In the genomic region with DNA sequence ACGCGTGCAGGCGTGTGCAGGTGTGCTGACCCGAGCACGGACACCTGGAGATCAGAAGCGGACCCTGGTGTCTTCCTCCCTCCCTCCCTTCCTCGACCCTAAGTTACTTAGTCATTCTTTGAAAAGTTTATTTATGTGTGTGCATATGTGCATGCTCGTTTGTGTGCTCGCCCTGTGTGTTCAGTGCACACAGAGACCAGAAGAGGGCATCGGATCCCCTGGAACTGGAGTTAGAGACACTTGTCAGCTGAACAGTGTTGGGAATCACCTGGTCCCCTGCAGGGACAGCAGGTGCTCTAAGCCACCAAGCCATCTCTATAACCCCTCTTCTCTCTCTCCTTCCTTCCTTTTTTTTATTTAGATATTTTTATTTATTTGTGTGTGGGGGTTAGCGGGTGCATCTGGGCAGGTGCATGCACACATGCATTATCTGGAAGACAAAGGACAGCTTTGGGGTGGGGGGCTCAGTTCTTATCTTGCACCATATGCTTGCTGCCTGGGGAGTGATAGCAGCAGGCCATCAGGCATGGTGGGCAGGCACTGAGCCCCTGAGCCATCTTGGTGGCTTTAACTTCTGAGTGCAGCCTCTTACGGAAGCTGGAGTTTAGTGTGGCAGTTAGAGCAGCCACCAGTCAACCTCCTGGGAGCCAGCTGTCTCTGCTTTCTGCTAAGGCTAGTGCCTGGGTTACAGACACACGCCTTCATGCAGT, we compare ENCODE assay signal across 20 mouse cellular contexts. TPM values are rescaled to one million over a fixed set of nuclear protein-coding genes. Genes with fewer than 3 reads are reported as not detected.
A peak's percentile ranks its signal among the peaks of the same experiment; 100 is the strongest.
DNase-seq lines count a peak whose midpoint lies in the region; ATAC-seq and TF ChIP-seq lines count a peak whose summit lies in the region.
"Had no signal": no experiment of that assay in that cellular context is flagged by ENCODE, and none has a peak within 500 bp of the region (broad histone marks: within the 10 kb centered on the region; RNA-seq: fewer than 3 reads in every experiment).

No protein-coding gene starts in this region.

- no peaks in the 10 kb centered on the region for H3K36me3 ChIP-seq in hindbrain, postnatal 0 days (ENCODE audit: insufficient read depth, low read length)
- H3K36me3 ChIP-seq in hindbrain, embryonic 11.5 days (ENCODE audit: control insufficient read depth, insufficient read depth, low read length): no peaks in the 10 kb centered on the region
- H3K36me3 ChIP-seq in lung, postnatal 0 days (ENCODE audit: insufficient read depth, low read length): no peaks in the 10 kb centered on the region
- H3K36me3 ChIP-seq in stomach, postnatal 0 days (ENCODE audit: control insufficient read depth, insufficient read depth, low read length): no peaks in the 10 kb centered on the region
- H3K36me3 ChIP-seq: limb, embryonic 13.5 days; midbrain, embryonic 12.5 days had no signal

- no peak for TF ChIP-seq POLR2A in lung, adult 2 months (IDR thresholded peaks at IDR 0.05; ENCODE audit: borderline replicate concordance, extremely low read depth, low read depth, low read length)
- TF ChIP-seq POLR2A in brain, embryonic 14.5 days (IDR thresholded peaks at IDR 0.05; ENCODE audit: borderline replicate concordance, extremely low read depth, insufficient read depth, insufficient read length, poor library complexity, severe bottlenecking): no peak

- no peak overlapping the region for H3K4me2 ChIP-seq in hindbrain, postnatal 0 days (ENCODE audit: low read depth, low read length)
- no peak overlapping the region for H3K4me2 ChIP-seq in hindbrain, embryonic 11.5 days (replicated peaks; ENCODE audit: low read depth, low read length)
- H3K4me2 ChIP-seq in lung, postnatal 0 days (replicated peaks; ENCODE audit: low read depth, low read length): no peak overlapping the region
- H3K4me2 ChIP-seq in stomach, postnatal 0 days (replicated peaks; ENCODE audit: low read depth): no peak overlapping the region

- 71% methylated on average over 13 of the region's 13 CpGs for WGBS in hindbrain, postnatal 0 days
- WGBS in hindbrain, embryonic 11.5 days: 67% methylated on average over 13 of the region's 13 CpGs
- 85% methylated on average over 13 of the region's 13 CpGs for WGBS in lung, postnatal 0 days
- 87% methylated on average over 13 of the region's 13 CpGs for WGBS in lung, adult 2 months
- 79% methylated on average over 13 of the region's 13 CpGs for WGBS in stomach, postnatal 0 days

- DNase-seq in hindbrain, postnatal 0 days (ENCODE audit: low spot score): peak; percentile 39
- DNase-seq in hindbrain, embryonic 11.5 days (ENCODE audit: low spot score): no peak
- no peak for DNase-seq in lung, postnatal 0 days (ENCODE audit: low spot score)
- DNase-seq in lung, adult 2 months: no peak
- DNase-seq in brain, embryonic 14.5 days (ENCODE audit: low read depth): no peak
- no peak for DNase-seq in stomach, postnatal 0 days (ENCODE audit: low spot score)
- no peak for DNase-seq in embryo, embryonic 10 days (ENCODE audit: low spot score)
- DNase-seq in thymus, postnatal 0 days (ENCODE audit: low spot score): no peak
- DNase-seq: adrenal gland, adult 2 months; embryo, embryonic 11 days; heart, adult 11 months; heart, postnatal 4 days; kidney, adult 18-20 months; kidney, postnatal 10 days; lung, embryonic 14.5 days; lung, postnatal 4 days; thymus, postnatal 36 days had no signal

- no peak for TF ChIP-seq EP300 in lung, postnatal 0 days (IDR thresholded peaks at IDR 0.05)
- no peak for TF ChIP-seq EP300 in stomach, postnatal 0 days (optimal IDR thresholded peaks at IDR 0.05)

- no peak overlapping the region for H3K27ac ChIP-seq in hindbrain, postnatal 0 days
- H3K27ac ChIP-seq in hindbrain, embryonic 11.5 days (ENCODE audit: low read depth, low read length): no peak overlapping the region
- H3K27ac ChIP-seq in lung, postnatal 0 days (ENCODE audit: low read length): no peak overlapping the region
- H3K27ac ChIP-seq in stomach, postnatal 0 days (replicated peaks): no peak overlapping the region
- H3K27ac ChIP-seq: limb, embryonic 13.5 days; midbrain, embryonic 12.5 days had no signal

- no peaks in the 10 kb centered on the region for H3K27me3 ChIP-seq in hindbrain, postnatal 0 days (ENCODE audit: insufficient read depth, low read length)
- H3K27me3 ChIP-seq in hindbrain, embryonic 11.5 days (ENCODE audit: control insufficient read depth, insufficient read depth, low read length): peaks cover 10% of the 10 kb centered on the region
- no peaks in the 10 kb centered on the region for H3K27me3 ChIP-seq in lung, postnatal 0 days (replicated peaks; ENCODE audit: insufficient read depth, low read length)
- H3K27me3 ChIP-seq in stomach, postnatal 0 days (ENCODE audit: control insufficient read depth, insufficient read depth, low read length): no peaks in the 10 kb centered on the region

- TF ChIP-seq CTCF in hindbrain, postnatal 0 days (IDR thresholded peaks at IDR 0.05; ENCODE audit: low read depth): peak; percentile 53
- TF ChIP-seq CTCF in lung, postnatal 0 days (IDR thresholded peaks at IDR 0.05): peak; percentile 16
- no peak for TF ChIP-seq CTCF in lung, adult 2 months (IDR thresholded peaks at IDR 0.05; ENCODE audit: insufficient read depth, low read length)
- peak; percentile 39; the same call in 1 of the 2 replicates for TF ChIP-seq CTCF in brain, embryonic 14.5 days (IDR thresholded peaks at IDR 0.05; ENCODE audit: borderline replicate concordance, extremely low read depth, insufficient read depth, insufficient read length)
- TF ChIP-seq CTCF in stomach, postnatal 0 days (IDR thresholded peaks at IDR 0.05; ENCODE audit: low read depth): peak; percentile 38; the same call in 1 of the 2 replicates

- ATAC-seq in hindbrain, postnatal 0 days: no peak
- ATAC-seq in hindbrain, embryonic 11.5 days (ENCODE audit: low FRiP score): no peak
- ATAC-seq in lung, postnatal 0 days: no peak
- no peak for ATAC-seq in stomach, postnatal 0 days (ENCODE audit: low FRiP score, low TSS enrichment)
- ATAC-seq: hindbrain, embryonic 16.5 days had no signal

- no peak overlapping the region for H3K4me3 ChIP-seq in hindbrain, postnatal 0 days (ENCODE audit: low read length)
- H3K4me3 ChIP-seq in hindbrain, embryonic 11.5 days (ENCODE audit: low read depth, low read length): no peak overlapping the region
- H3K4me3 ChIP-seq in lung, postnatal 0 days (ENCODE audit: low read depth, low read length): no peak overlapping the region
- H3K4me3 ChIP-seq in lung, adult 2 months (replicated peaks; ENCODE audit: extremely low read depth, low read depth, low read length): no peak overlapping the region
- H3K4me3 ChIP-seq in stomach, postnatal 0 days (ENCODE audit: low read depth, low read length): no peak overlapping the region

- no peak overlapping the region for H3K9ac ChIP-seq in hindbrain, postnatal 0 days (replicated peaks; ENCODE audit: low read length)
- H3K9ac ChIP-seq in hindbrain, embryonic 11.5 days (ENCODE audit: low read depth, low read length): no peak overlapping the region
- H3K9ac ChIP-seq in lung, postnatal 0 days (replicated peaks; ENCODE audit: low read depth): no peak overlapping the region
- no peak overlapping the region for H3K9ac ChIP-seq in stomach, postnatal 0 days (ENCODE audit: low read length)
- H3K9ac ChIP-seq: midbrain, embryonic 12.5 days had no signal

- H3K9me3 ChIP-seq in hindbrain, postnatal 0 days (ENCODE audit: low read length): no peaks in the 10 kb centered on the region
- no peaks in the 10 kb centered on the region for H3K9me3 ChIP-seq in hindbrain, embryonic 11.5 days (ENCODE audit: control insufficient read depth, low read length)
- no peaks in the 10 kb centered on the region for H3K9me3 ChIP-seq in lung, postnatal 0 days (ENCODE audit: low read length)
- no peaks in the 10 kb centered on the region for H3K9me3 ChIP-seq in stomach, postnatal 0 days (ENCODE audit: control insufficient read depth, low read length)
- H3K9me3 ChIP-seq: limb, embryonic 13.5 days; midbrain, embryonic 12.5 days had no signal

- H3K4me1 ChIP-seq in hindbrain, postnatal 0 days (ENCODE audit: insufficient read depth, low read length): 0 out of 2 replicates have a peak, but pooled peaks cover 4% of the 10 kb centered on the region
- H3K4me1 ChIP-seq in hindbrain, embryonic 11.5 days (replicated peaks; ENCODE audit: control insufficient read depth, insufficient read depth, low read length): no peaks in the 10 kb centered on the region
- no peaks in the 10 kb centered on the region for H3K4me1 ChIP-seq in lung, postnatal 0 days (ENCODE audit: insufficient read depth, low read depth, low read length)
- peaks cover 2% of the 10 kb centered on the region; the same call in 1 of the 2 replicates for H3K4me1 ChIP-seq in lung, adult 2 months (ENCODE audit: control insufficient read depth, insufficient read depth, low read length)
- H3K4me1 ChIP-seq in stomach, postnatal 0 days (replicated peaks; ENCODE audit: control insufficient read depth, insufficient read depth): no peaks in the 10 kb centered on the region

RNA-seq across cellular contexts. Expression of gene Nrbf2, which starts 34.1 kb away (rescaled TPM):
- total RNA-seq in hindbrain, postnatal 0 days (2014; rRNA removed): 10.5 and 10.6 TPM in 2 replicates
- polyA plus RNA-seq in hindbrain, postnatal 0 days (2015; fragmentation: Nextera tagmentation; extraction: Ambion mirVana): 31.1 and 33.9 TPM in 2 replicates
- polyA plus RNA-seq in hindbrain, embryonic 11.5 days (2014; fragmentation: Nextera tagmentation; extraction: Ambion mirVana): 49.5 and 51.5 TPM in 2 replicates
- 40.6 and 43.8 TPM in 2 replicates for polyA plus RNA-seq in lung, postnatal 0 days (2015; fragmentation: Nextera tagmentation; extraction: Ambion mirVana)
- polyA plus RNA-seq in lung, adult 2 months (2012; rRNA removed): 8.3 TPM in 2 replicates
- polyA plus RNA-seq in brain, embryonic 14.5 days (2012; rRNA removed): 15.3 and 18.3 TPM in 2 replicates
- 34.6 and 35.5 TPM in 2 replicates for polyA plus RNA-seq in stomach, postnatal 0 days (2015; fragmentation: Nextera tagmentation; extraction: Ambion mirVana)
- 46.5 and 47.5 TPM in 2 replicates for polyA plus RNA-seq in thymus, postnatal 0 days (2015; fragmentation: Nextera tagmentation; extraction: Ambion mirVana)
